Mouse (Mus musculus): ENCODE results near the gene Anapc15-ps.

Gene Anapc15-ps

DNA sequence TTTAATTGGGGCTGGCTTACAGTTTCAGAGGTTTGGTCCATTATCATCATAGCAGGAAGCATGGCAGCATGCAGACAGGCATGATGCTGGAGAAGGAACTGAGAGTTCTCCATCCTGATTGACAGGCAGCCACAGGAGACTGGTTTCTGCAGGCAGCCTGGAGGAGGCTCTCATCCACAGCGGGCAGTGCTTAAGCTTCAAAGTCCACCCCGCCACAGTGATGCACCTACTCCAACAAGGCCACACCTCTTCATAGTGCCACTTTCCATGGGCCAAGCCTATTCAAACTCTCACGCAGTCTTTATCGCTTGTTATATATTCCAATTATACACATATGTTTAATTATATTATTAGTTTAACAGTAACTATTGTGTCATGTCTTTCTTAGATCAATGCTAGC is 18.1 kb upstream of the Anapc15-ps start:
- DNase-seq (ENCODE audit: low read depth in 1 of 2, low spot score in 2 of 2), result no peak

DNA sequence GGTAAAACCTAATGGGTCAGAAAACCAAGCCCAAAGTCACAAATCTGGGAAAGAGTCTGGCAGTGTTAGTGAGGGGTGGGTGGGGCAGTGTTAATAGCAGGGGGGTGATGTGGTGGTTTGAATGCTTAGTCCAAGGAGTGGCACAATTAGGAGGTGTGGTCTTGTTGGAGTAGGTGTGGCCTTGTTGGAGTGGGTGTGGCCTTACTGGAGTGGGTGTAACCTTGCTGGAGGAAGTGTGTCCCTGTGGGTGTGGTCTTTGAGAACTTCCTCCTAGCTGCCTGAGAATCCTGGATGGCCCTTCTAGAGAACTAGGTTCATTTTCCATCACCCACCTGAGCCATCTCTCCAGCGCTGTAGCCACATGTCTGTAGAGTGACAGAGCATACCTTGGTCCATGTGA is 16.6 kb upstream of the Anapc15-ps start:
- DNase-seq (ENCODE audit: low read depth in 1 of 2, low spot score in 2 of 2), result no peak

- DNase-seq (ENCODE audit: low read depth in 1 of 2, low spot score in 2 of 2), result no peak
These were observed 15.8 kb upstream of the Anapc15-ps start for GRCm38 (mm10) chr10:95689058-95689457.

GRCm38 (mm10) chr10:95687558-95688141 is 14.4 kb upstream of the Anapc15-ps start:
- DNase-seq (ENCODE audit: low read depth in 1 of 2, low spot score in 2 of 2), result no peak

GRCm38 (mm10) chr10:95686041-95686440 is 12.8 kb upstream of the Anapc15-ps start:
- DNase-seq (ENCODE audit: low read depth in 1 of 2, low spot score in 2 of 2), result no peak

DNA sequence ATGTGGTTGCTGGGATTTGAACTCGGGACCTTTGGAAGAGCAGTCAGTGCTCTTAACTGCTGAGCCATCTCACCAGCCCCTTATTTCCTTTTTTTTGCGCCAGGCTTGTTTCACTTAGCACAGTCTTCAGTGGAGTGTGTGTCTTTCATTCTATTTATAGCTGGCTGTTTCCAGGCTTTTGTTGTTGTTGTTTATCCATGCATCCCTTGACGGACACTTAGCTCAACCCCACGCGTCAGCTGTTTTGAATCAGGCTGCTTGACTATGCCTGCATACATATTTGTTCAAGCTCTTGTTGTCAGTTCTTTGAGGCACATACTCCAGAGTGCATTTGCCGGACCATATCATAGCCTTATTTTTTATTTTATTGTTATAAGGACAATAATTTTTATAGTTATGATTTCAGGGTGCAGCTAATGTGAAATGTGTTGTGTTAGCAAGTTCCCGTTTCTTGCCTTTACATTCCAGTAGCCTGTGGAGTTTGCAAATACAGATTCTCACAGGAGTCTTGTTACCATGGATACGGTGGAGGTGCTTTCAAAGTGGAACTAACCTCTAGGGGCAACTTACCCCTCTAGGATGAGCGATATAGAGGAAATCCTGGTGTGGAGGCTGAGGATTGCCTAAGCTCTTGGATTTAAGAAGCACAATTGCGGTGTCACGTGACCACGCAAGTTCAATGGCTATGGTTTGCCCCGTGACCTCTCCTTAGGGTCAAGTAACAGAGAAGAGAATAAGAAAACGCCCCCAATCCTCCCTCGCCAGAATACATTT is 11.7 kb upstream of the Anapc15-ps start:
- DNase-seq (ENCODE audit: low read depth in 1 of 2, low spot score in 2 of 2), result no peak

DNA sequence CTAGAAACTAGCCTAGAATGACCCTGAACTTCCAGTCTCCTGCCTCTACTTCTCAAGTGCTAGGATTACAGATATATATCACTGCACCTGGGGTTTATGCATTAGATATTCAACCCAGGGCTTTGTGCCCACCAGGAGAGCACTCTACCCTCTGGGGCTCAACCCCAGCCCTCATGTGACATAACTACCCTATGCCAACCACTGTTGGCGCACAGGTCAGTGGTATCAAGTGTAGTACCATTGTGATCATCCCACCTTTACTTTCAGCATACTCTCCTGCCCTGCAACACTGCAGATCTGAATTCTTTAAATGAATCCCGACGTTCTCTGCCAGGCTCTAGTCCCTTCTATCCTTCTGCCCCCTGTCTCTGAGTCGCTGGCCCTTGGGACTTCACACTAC is 11.0 kb upstream of the Anapc15-ps start:
- no peak for DNase-seq (ENCODE audit: low read depth in 1 of 2, low spot score in 2 of 2)

- DNase-seq (ENCODE audit: low read depth in 1 of 2, low spot score in 2 of 2), result no peak
These were observed 10.5 kb upstream of the Anapc15-ps start for GRCm38 (mm10) chr10:95683735-95684134.

- DNase-seq (ENCODE audit: low read depth in 1 of 2, low spot score in 2 of 2), result no peak
These were observed 9.7 kb upstream of the Anapc15-ps start for GRCm38 (mm10) chr10:95682964-95683363.

- no peak for DNase-seq (ENCODE audit: low read depth in 1 of 2, low spot score in 2 of 2)
These were observed 9.0 kb upstream of the Anapc15-ps start for GRCm38 (mm10) chr10:95682091-95682740.

DNA sequence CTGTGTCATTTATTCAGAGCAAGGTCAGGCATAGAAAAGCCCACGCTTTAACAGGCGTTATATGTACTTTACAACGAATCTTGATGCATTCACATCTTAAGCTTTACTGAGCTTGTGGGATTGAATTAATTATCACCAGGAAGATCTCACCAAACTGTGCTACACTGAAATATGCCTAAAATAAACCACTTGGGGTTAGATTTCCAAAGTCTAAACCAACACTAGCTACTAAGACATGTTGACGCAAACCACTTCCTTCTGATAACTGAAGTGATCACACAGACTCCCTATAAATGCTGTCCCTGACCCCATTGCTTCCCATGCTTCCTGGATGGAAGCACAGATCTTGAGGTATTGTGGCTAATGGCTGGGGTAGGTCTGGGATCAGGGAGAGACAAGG is 8.2 kb upstream of the Anapc15-ps start:
- no peak for DNase-seq (ENCODE audit: low read depth in 1 of 2, low spot score in 2 of 2)

DNA sequence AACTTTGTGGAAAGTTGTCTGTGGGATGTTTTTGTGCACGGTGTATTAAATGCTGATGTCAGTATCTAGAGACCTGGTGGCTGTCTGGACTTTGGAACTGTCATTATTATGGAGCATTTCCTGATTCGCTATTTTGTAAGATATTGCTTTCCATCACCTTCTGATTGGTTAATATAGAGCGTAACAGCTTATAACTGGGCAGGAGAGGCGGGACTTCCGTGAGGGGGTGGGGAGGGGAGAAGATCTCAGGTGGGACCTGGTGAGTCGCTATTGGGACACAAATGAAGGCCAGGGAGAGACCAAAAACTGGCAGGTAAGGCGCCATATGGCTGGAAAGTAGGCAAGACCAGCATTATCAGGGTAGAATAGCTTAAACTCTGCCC is 7.8 kb upstream of the Anapc15-ps start:
- DNase-seq (ENCODE audit: low read depth in 1 of 2, low spot score in 2 of 2), result no peak

DNA sequence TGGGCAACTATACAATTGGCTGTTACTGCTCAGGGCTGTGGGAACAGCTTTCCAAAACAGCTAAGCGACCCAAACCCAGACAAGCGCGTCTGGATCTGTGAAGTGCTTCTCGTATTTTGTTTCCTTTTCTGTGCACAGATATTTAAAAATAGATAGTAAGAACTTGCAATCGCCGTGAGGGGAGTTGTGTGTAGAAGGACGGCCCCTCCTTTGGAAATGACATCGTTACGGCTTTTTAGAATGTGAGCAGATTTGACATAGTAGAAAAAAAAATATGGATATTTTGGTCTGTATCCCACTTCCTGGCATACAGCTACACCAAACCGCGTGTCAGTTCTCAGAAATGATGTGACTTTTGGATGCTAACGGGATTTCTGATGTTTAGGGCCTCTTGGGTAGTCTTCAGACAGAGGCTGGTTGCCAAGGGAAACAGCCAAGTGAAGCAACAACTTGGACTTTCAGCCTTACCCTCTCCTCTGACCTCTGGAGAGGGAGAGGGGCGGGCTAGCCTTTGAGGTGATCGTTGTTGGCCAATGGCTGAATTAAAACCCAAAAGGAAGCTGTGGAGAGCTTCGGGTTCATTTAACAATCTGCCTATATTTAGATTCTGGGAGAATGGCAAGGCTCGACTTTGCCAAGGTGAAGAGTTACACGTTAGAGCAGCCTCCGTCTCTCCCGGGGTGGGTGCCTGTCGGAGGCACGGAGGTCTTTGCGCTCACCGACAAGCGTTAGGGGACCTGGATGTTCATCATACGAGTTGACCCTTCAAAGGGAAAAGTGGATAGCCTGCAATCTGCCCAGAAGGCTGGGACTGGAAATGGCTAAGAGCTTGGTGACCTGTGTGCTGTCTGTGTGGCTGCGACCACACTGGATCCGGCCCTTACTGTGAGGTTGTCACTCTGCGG is 7.2 kb upstream of the Anapc15-ps start:
- no peak for DNase-seq (ENCODE audit: low read depth in 1 of 2, low spot score in 2 of 2)

GRCm38 (mm10) chr10:95679131-95679530 is 5.9 kb upstream of the Anapc15-ps start:
- DNase-seq (ENCODE audit: low read depth in 1 of 2, low spot score in 2 of 2), result no peak

DNA sequence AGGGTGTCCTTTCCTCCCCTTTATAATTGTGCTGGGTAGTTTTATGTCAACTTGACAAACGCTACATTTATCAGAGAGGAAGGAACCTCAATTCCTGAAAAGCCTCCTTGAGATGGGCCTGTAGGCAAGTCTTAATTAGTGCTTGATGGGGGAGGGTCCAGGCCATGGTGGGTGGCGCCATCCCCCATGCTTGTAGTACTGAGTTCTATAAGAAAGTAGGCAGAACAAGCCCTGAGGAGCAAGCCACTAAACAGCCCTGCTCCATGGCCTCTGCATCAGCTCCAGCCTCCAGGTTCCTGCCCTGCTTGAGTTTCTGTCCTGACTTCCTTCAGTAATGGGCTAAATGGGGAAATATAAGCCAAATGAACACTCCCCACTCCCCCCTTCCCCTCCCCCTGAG is 5.4 kb upstream of the Anapc15-ps start:
- DNase-seq (ENCODE audit: low read depth in 1 of 2, low spot score in 2 of 2), result no peak

DNA sequence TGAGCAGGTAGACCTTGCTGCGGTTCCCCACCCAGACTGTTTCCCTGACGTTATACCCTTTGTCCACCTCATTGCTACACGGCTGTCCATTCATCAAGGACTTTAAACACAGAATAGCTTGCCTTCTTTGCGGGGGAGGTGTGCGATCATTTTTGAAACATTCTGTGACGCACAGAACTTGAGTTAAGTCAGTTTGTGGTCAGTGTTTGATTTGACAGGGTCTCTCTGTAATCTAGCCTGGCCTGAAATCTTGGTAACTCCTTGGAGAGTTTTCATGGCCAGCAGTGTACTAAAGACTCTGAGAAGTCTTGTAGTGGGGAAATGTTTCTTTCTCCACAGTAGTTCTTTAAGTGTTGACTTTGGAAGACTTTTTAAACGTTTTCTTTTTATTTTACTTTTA is 5.0 kb upstream of the Anapc15-ps start:
- no peak for DNase-seq (ENCODE audit: low read depth in 1 of 2, low spot score in 2 of 2)

DNA sequence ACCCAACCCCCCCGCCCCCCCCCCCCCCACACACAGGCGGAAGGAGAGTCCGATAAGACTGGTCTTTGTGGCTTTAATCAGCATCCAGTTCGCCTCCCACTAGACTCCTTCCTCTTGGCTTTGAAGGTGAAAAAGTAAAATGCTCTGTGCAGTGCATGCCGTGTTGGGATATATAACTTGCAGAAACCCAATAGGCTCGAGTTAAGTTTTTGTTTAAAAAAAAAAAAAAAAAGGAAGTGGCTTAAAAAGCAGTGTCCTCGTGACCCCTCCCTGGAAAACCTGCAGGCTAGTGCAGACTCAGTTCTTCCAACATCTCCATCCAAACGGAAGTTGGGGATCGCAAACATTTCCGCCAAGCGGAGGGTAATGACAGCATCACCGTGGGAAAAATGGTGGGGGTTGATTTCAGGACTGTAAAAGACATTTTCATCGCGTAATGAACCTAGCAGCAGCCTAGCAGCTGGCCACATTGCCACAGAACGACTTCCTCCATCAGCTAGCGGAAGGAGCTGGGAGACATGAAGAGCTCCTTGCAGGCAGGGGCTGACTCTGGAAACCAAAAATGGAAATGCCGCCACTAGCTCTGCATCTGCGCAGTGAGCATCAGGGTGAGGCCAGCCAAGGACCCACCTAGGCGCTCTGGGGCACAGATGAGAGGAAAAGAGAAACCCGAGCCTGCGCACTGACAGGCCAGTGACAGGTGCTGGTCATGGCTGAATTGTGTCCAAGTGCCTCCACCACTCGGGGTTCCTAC is 4.3 kb upstream of the Anapc15-ps start:
- peak; percentile 67 to 75 for DNase-seq (ENCODE audit: low read depth in 1 of 2, low spot score in 2 of 2)

- DNase-seq (ENCODE audit: low read depth in 1 of 2, low spot score in 2 of 2), result no peak
These were observed 3.7 kb upstream of the Anapc15-ps start for GRCm38 (mm10) chr10:95676991-95677355.

GRCm38 (mm10) chr10:95676387-95676786 is 3.1 kb upstream of the Anapc15-ps start:
- no peak for DNase-seq (ENCODE audit: low read depth in 1 of 2, low spot score in 2 of 2)
